Mouse (Mus musculus) limb, embryonic 10.5 days (tissue): Measurements from ENCODE around the gene Ankrd33b. TPM values are rescaled to one million over a fixed set of nuclear protein-coding genes. Genes with fewer than 3 reads are reported as not detected.

Experiments
- DNase-seq: peaks from one replicate; pipeline ENCODE4 v3.0.0-alpha.2; 2017; ENCODE audit warnings: low spot score
- H3K27ac ChIP-seq: fragments of 300-500 bp; sonication (generic); 2 replicates; pipeline ENCODE4 v1.5.1; 2016; ENCODE audit warnings: mild to moderate bottlenecking
- H3K27me3 ChIP-seq: fragments of 300-500 bp; sonication (generic); 2 replicates; pipeline ENCODE4 v1.6.1; 2016; ENCODE audit warnings: low read depth, mild to moderate bottlenecking; ENCODE audit not compliant: poor library complexity, severe bottlenecking
- H3K36me3 ChIP-seq: fragments of 300-500 bp; sonication (generic); 2 replicates; pipeline ENCODE4 v1.6.1; 2016; ENCODE audit warnings: mild to moderate bottlenecking, moderate library complexity
- H3K4me1 ChIP-seq: fragments of 300-500 bp; sonication (generic); 2 replicates; pipeline ENCODE4 v1.6.1; 2016
- H3K4me3 ChIP-seq: fragments of 300-500 bp; sonication (generic); 2 replicates; pipeline ENCODE4 v1.5.1; 2016; ENCODE audit warnings: mild to moderate bottlenecking, moderate library complexity
- H3K9me3 ChIP-seq: fragments of 300-500 bp; sonication (generic); replicated peaks from 2 replicates; pipeline ENCODE4 v1.6.1; 2016; ENCODE audit warnings: mild to moderate bottlenecking
- WGBS: fragments of 180-500 bp; shearing (Covaris S2); methylation state at CpG from one replicate; pipeline ENCODE4 v1.1.7; 2016; 5-methylcytosine and 5-hydroxymethylcytosine counted together
- polyA plus RNA-seq: library from polyadenylated mRNA; unstranded; fragments of >200 nt; fragmentation: Nextera tagmentation; extraction: Ambion mirVana; gene quantifications from 2 replicates; pipeline ENCODE4 v1.2.1, GENCODE M21; 2016

Ankrd33b gene
- polyA plus RNA-seq, 1 experiment from 2014 or later: 0.39 TPM

GRCm38 (mm10) chr15:31245934-31246333 lies 121.6 kb downstream of the Ankrd33b start:
- H3K9me3 ChIP-seq: no peaks in the 10 kb centered on the region
- DNase-seq: no peak
- 87% methylated on average over 9 of the region's 9 CpGs for WGBS
- H3K27me3 ChIP-seq: no peaks in the 10 kb centered on the region
- peaks cover 30% of the 10 kb centered on the region for H3K4me1 ChIP-seq
- H3K27ac ChIP-seq: no peak overlapping the region
- H3K4me3 ChIP-seq: no peak overlapping the region
- H3K36me3 ChIP-seq: peaks cover 13% of the 10 kb centered on the region

GRCm38 (mm10) chr15:31244696-31245445 lies 122.7 kb downstream of the Ankrd33b start:
- DNase-seq: no peak
- no peak overlapping the region for H3K4me3 ChIP-seq
- H3K36me3 ChIP-seq: peaks cover 21% of the 10 kb centered on the region
- no peaks in the 10 kb centered on the region for H3K9me3 ChIP-seq
- peaks cover 23% of the 10 kb centered on the region for H3K4me1 ChIP-seq
- no peaks in the 10 kb centered on the region for H3K27me3 ChIP-seq
- H3K27ac ChIP-seq: no peak overlapping the region
- 93% methylated on average over 17 of the region's 17 CpGs for WGBS

GRCm38 (mm10) chr15:31243260-31243659 lies 124.3 kb downstream of the Ankrd33b start:
- peaks cover 17% of the 10 kb centered on the region for H3K4me1 ChIP-seq
- H3K36me3 ChIP-seq: peaks cover 21% of the 10 kb centered on the region
- no peak overlapping the region for H3K27ac ChIP-seq
- 82% methylated on average over 10 of the region's 10 CpGs for WGBS
- H3K4me3 ChIP-seq: no peak overlapping the region
- DNase-seq: no peak
- no peaks in the 10 kb centered on the region for H3K27me3 ChIP-seq
- no peaks in the 10 kb centered on the region for H3K9me3 ChIP-seq

Other genes starting within 250 kb of the Ankrd33b start
- 34.6 and 42.8 TPM in 2 replicates for gene Dap, start 143.4 kb downstream of the Ankrd33b start, polyA plus RNA-seq
- gene Ropn1l, start 86.0 kb upstream of the Ankrd33b start, polyA plus RNA-seq: 2.7 and 4.7 TPM in 2 replicates
- 29.6 and 36.2 TPM in 2 replicates for gene March6, start 163.3 kb upstream of the Ankrd33b start, polyA plus RNA-seq
- 0.98 and 2.0 TPM in 2 replicates for gene Cmbl, start 197.7 kb upstream of the Ankrd33b start, polyA plus RNA-seq
- gene Cct5, start 234.1 kb upstream of the Ankrd33b start, polyA plus RNA-seq: 754 and 870 TPM in 2 replicates
- 13.7 and 14.7 TPM in 2 replicates for gene Fam173b, start 234.1 kb upstream of the Ankrd33b start, polyA plus RNA-seq